Mouse (Mus musculus) brain, embryonic 14.5 days (tissue): Measurements from ENCODE around the gene Col6a5. TPM values are rescaled to one million over a fixed set of nuclear protein-coding genes. Genes with fewer than 3 reads are reported as not detected.
"Not testable (repeated sequence)": the region's sequence is repeated elsewhere in the genome, so short reads cannot be mapped to it uniquely, and the experiment has no call there.

ENCODE experiments used
- DNase-seq: peaks from one replicate; pipeline ENCODE4 v3.0.0-alpha.2; 2011; ENCODE audit warnings: low read depth
- CTCF ChIP-seq: fragments of 200-500 bp; IDR thresholded peaks from 2 replicates; pipeline ENCODE4 v1.5.1; 2012; ENCODE audit warnings: inconsistent platforms, mild to moderate bottlenecking, moderate library complexity, borderline replicate concordance; ENCODE audit not compliant: insufficient read depth, insufficient read length; ENCODE audit errors: extremely low read depth
- POLR2A ChIP-seq: fragments of 200-500 bp; IDR thresholded peaks from 2 replicates; pipeline ENCODE4 v1.6.1; 2012; ENCODE audit warnings: mild to moderate bottlenecking, inconsistent platforms, borderline replicate concordance; ENCODE audit not compliant: poor library complexity, insufficient read depth, insufficient read length, severe bottlenecking; ENCODE audit errors: extremely low read depth
- polyA plus RNA-seq: library from polyadenylated mRNA; depleted of rRNA; stranded (reverse); fragments of >200 nt; gene quantifications from 2 replicates; pipeline ENCODE4 v1.2.3, GENCODE M21; 2012

Gene Col6a5
- polyA plus RNA-seq, 1 experiment, result 0.57 TPM

DNA sequence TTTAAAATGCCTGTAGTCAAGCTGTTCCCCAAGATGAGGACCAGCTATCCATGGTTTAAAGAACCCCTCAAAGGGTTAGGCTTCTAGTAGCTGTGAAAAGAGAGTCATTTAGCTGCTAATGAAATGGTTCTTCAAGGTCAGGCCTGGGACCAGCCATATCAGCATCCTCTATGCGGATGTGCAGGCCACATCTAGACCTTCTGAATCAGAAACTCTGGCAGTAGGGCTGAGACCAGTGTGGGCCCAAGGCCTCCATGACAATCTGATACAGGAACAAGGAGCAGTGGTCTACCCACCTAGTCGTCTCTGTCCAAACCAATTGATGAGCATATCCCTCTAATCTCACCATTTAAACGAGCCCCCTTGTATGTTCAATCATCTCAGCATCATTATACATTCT, 109.4 kb downstream of the Col6a5 start:
- TF ChIP-seq POLR2A, result no peak
- no peak for TF ChIP-seq CTCF
- no peak for DNase-seq

- DNase-seq, result no peak
- TF ChIP-seq CTCF, result no peak
- TF ChIP-seq POLR2A, result no peak
These were observed 112.0 kb downstream of the Col6a5 start for GRCm38 (mm10) chr9:105848396-105848795.

DNA sequence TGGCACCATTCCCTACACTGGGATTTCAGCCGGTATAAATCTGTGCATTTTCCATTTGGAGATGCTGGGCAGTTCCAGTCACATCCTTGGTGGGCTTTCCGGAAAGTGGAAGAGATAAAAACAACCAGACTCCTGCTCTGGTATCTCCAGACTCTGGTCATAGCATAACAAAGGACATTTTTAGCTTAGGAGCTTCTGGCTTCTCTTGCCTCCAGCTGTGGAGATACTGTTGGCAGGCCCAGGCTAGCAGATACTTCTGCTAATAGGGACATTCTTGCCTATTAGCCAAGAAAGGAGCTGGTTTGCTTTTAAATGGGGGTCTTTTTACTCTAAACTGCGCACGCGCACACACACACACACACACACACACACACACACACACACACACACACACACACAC, 113.2 kb downstream of the Col6a5 start:
- DNase-seq, result no peak
- TF ChIP-seq CTCF (no peak), POLR2A (no peak)

GRCm38 (mm10) chr9:105841386-105841785, 119.1 kb downstream of the Col6a5 start:
- not testable (repeated sequence) for DNase-seq

- no peak for TF ChIP-seq CTCF
- TF ChIP-seq POLR2A, result no peak
- DNase-seq, result no peak
These were observed 121.3 kb downstream of the Col6a5 start for GRCm38 (mm10) chr9:105839147-105839515.

DNA sequence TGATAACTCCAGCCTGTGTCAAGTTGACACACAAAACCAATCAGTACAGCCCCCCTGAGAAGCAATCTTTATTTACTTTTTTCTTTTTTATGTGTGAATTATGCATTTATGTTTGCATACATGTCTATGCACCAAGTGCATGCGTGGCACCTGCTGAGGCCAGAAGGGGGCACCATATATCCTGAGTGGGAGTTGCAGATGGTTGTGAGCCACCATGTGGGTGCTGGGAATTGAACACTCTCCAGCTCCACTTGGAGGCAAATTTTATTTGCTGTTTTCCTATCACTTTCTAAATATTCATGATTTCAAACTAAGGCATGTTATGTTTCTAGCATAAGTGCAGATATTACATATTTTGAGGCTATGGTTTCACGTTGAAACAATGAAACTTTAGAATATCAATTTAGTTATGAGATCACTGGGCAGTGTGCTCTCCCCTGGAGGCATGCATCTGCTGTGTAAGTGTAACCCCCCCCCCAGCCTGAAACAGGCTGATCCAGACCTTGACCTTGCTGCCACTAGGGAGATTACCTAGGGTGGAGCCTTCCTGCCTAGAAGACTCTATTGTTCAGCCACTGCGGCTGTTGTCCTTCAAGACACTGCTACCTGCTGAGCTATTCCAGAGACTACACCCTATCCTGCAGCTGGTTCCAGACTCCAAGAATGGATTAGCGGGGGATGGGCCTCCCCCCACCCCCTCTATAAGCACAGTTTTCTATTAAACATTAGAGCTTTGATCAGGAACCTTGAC, 121.9 kb downstream of the Col6a5 start:
- no peak for DNase-seq

GRCm38 (mm10) chr9:105835587-105835986, 124.9 kb downstream of the Col6a5 start:
- TF ChIP-seq POLR2A (no peak), CTCF (no peak)
- no peak for DNase-seq

More for the DNA sequence above, 121.9 kb downstream of the Col6a5 start:
- TF ChIP-seq POLR2A (no peak), CTCF (no peak)

GRCm38 (mm10) chr9:105834799-105835198, 125.6 kb downstream of the Col6a5 start:
- peak; percentile 11 for DNase-seq
- TF ChIP-seq CTCF (peak; percentile 25; the same call in 1 of the 2 replicates), POLR2A (no peak)

- TF ChIP-seq POLR2A (no peak), CTCF (no peak)
- no peak for DNase-seq
These were observed 129.2 kb downstream of the Col6a5 start for GRCm38 (mm10) chr9:105831291-105831690.

- no peak for DNase-seq
- TF ChIP-seq CTCF (no peak), POLR2A (no peak)
These were observed 132.6 kb downstream of the Col6a5 start, which contains the start of gene Col6a6 for GRCm38 (mm10) chr9:105827791-105828385. Gene Col6a6, minus strand, starts transcription at chr9:105828160.

DNA sequence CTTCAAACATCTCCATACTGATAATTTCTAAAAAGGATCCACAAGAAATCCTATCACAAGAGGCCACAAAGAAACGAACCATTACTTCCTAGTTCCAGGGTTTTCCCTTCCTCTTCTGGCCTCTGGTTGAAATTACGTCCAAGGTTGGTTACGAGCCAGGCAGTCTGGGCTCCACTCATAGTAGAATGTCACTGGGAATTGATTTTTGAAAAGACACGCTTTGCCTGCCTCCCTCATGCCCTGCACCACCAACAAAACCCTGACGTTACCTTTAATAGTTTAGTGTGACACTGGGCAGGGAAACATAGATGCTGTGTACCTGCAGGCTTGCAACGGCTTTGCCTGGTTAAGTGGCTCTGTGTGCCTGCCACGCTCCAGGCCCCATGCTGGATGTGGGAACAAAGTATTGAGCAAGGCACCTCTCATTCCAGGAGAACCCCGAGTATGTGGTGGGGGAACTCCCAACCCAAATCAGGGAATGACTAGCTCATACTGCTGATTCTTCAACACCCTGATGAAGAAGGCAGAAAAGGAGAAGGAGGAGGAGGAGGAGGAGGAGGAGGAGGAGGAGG, 133.3 kb downstream of the Col6a5 start:
- no peak for TF ChIP-seq CTCF
- no peak for TF ChIP-seq POLR2A
- DNase-seq, result no peak

DNA sequence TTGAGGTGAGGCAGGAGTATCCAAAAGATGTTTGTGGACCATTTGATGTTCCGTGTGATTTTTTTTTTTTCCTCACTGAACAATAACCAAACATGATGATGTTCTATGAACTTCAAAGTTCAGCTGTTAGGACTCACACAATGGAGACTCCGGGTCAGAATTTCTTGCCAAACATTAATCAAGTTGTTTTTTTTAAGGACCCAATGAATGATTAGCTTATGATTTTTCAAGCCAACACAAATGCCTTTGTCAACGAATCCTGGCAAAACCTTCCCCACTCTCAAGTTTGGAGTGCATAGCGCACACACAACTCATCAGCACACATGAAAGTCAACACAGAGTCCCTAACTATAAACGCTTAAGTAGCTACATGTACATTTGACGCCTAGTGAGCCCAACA, 139.7 kb downstream of the Col6a5 start:
- TF ChIP-seq CTCF (no peak), POLR2A (no peak)
- DNase-seq, result no peak

- no peak for DNase-seq
- TF ChIP-seq POLR2A (no peak), CTCF (no peak)
These were observed 141.2 kb downstream of the Col6a5 start for GRCm38 (mm10) chr9:105819155-105819709.
